Mouse (Mus musculus) spleen, adult 2 months (tissue): ENCODE data around the gene Gm10382.

ENCODE experiments used
- CTCF ChIP-seq: fragments of 200-500 bp; IDR thresholded peaks from 2 replicates; pipeline ENCODE4 v1.5.1; 2011; ENCODE audit warnings: mild to moderate bottlenecking, inconsistent platforms; ENCODE audit not compliant: insufficient read depth, insufficient read length, insufficient replicate concordance; ENCODE audit errors: extremely low read depth
- POLR2A ChIP-seq: fragments of 200-500 bp; IDR thresholded peaks from 2 replicates; pipeline ENCODE4 v1.6.1; 2011; ENCODE audit warnings: low read depth, low read length, inconsistent platforms

GRCm38 (mm10) chr5:125405546-125406248 lies 16.6 kb downstream of the Gm10382 start:
- TF ChIP-seq POLR2A = no peak
- TF ChIP-seq CTCF = no peak
